Mouse (Mus musculus) lung, embryonic 14.5 days (tissue): Measurements from ENCODE around the gene Atl1. TPM values are rescaled to one million over a fixed set of nuclear protein-coding genes. Genes with fewer than 3 reads are reported as not detected.

Source experiments
- ATAC-seq: fragments of 200-750 bp; cut with Nextera tagmentation; 2 replicates; pipeline ENCODE4 v1.8.0; 2017; ENCODE audit warnings: mild to moderate bottlenecking, moderate TSS enrichment, moderate library complexity; ENCODE audit not compliant: insufficient read depth
- DNase-seq: peaks from one replicate; pipeline ENCODE4 v3.0.0-alpha.2; 2015
- H3K27ac ChIP-seq: fragments of 300-500 bp; sonication (generic); 2 replicates; pipeline ENCODE4 v1.5.1; 2014; ENCODE audit warnings: low read depth, mild to moderate bottlenecking, moderate library complexity
- H3K27me3 ChIP-seq: fragments of 300-500 bp; sonication (generic); 2 replicates; pipeline ENCODE4 v1.6.1; 2014; ENCODE audit warnings: low read length, control low read depth; ENCODE audit not compliant: insufficient read depth
- H3K36me3 ChIP-seq: fragments of 300-500 bp; sonication (generic); 2 replicates; pipeline ENCODE4 v1.6.1; 2014; ENCODE audit warnings: control low read depth; ENCODE audit not compliant: insufficient read depth
- H3K4me1 ChIP-seq: fragments of 300-500 bp; sonication (generic); 2 replicates; pipeline ENCODE4 v1.6.1; 2014; ENCODE audit warnings: antibody characterized with exemption, control low read depth; ENCODE audit not compliant: insufficient read depth
- H3K4me2 ChIP-seq: fragments of 300-500 bp; sonication (generic); 2 replicates; pipeline ENCODE4 v1.6.1; 2014; ENCODE audit warnings: mild to moderate bottlenecking
- H3K4me3 ChIP-seq: fragments of 300-500 bp; sonication (generic); 2 replicates; pipeline ENCODE4 v1.5.1; 2014; ENCODE audit warnings: low read depth, low read length
- H3K9ac ChIP-seq: fragments of 300-500 bp; sonication (generic); 2 replicates; pipeline ENCODE4 v1.6.1; 2014
- H3K9me3 ChIP-seq: fragments of 300-500 bp; sonication (generic); 2 replicates; pipeline ENCODE4 v1.6.1; 2016; ENCODE audit warnings: low read depth, low read length, control low read depth
- CTCF ChIP-seq: IDR thresholded peaks from 2 replicates; pipeline ENCODE4 v1.5.1; 2016; ENCODE audit warnings: antibody characterized with exemption, low read depth
- WGBS: fragments of 180-500 bp; shearing (Covaris S2); extraction: QIAGEN DNeasy Blood & Tissue Kit; methylation state at CpG from one replicate; pipeline ENCODE4 v1.1.7; 2014; 5-methylcytosine and 5-hydroxymethylcytosine counted together
- polyA plus RNA-seq: library from polyadenylated mRNA; unstranded; fragments of >200 nt; fragmentation: Nextera tagmentation; extraction: Ambion mirVana; gene quantifications from 2 replicates; pipeline ENCODE4 v1.2.1, GENCODE M21; 2014

Atl1 gene
- polyA plus RNA-seq, 1 experiment from 2014 or later = 3.2 TPM

GRCm38 (mm10) chr12:69917870-69918269 is 25.5 kb downstream of the Atl1 start:
- DNase-seq (no peak), ATAC-seq (no peak)
- Histone ChIP-seq H3K4me3 (no peak overlapping the region), H3K9ac (no peak overlapping the region), H3K4me2 (no peak overlapping the region), H3K27me3 (no peaks in the 10 kb centered on the region), H3K36me3 (no peaks in the 10 kb centered on the region), H3K9me3 (no peaks in the 10 kb centered on the region), H3K4me1 (no peaks in the 10 kb centered on the region), H3K27ac (no peak overlapping the region)
- no peak for TF ChIP-seq CTCF
- 83% methylated on average over 2 of the region's 2 CpGs for WGBS

GRCm38 (mm10) chr12:69922099-69922498 is 29.7 kb downstream of the Atl1 start:
- H3K4me3 ChIP-seq = no peak overlapping the region
- H3K4me2 ChIP-seq = no peak overlapping the region
- DNase-seq (no peak), ATAC-seq (no peak)
- no peak overlapping the region for H3K27ac ChIP-seq
- no peaks in the 10 kb centered on the region for H3K27me3 ChIP-seq
- no peaks in the 10 kb centered on the region for H3K4me1 ChIP-seq
- no peaks in the 10 kb centered on the region for H3K9me3 ChIP-seq
- WGBS = 56% methylated on average over 1 of the region's 1 CpGs
- H3K36me3 ChIP-seq = no peaks in the 10 kb centered on the region
- no peak overlapping the region for H3K9ac ChIP-seq
- no peak for TF ChIP-seq CTCF

GRCm38 (mm10) chr12:69923128-69923527 is 30.7 kb downstream of the Atl1 start:
- no peak overlapping the region for H3K9ac ChIP-seq
- no peak overlapping the region for H3K4me3 ChIP-seq
- no peaks in the 10 kb centered on the region for H3K27me3 ChIP-seq
- ATAC-seq = no peak
- no peak for TF ChIP-seq CTCF
- H3K36me3 ChIP-seq = no peaks in the 10 kb centered on the region
- no peak overlapping the region for H3K4me2 ChIP-seq
- H3K9me3 ChIP-seq = no peaks in the 10 kb centered on the region
- H3K27ac ChIP-seq = no peak overlapping the region
- no peaks in the 10 kb centered on the region for H3K4me1 ChIP-seq
- no peak for DNase-seq
- WGBS = 70% methylated on average over 3 of the region's 3 CpGs

GRCm38 (mm10) chr12:69923603-69924002 is 31.2 kb downstream of the Atl1 start:
- Histone ChIP-seq H3K4me3 (no peak overlapping the region), H3K27ac (no peak overlapping the region), H3K9me3 (no peaks in the 10 kb centered on the region), H3K4me2 (no peak overlapping the region), H3K4me1 (no peaks in the 10 kb centered on the region), H3K27me3 (no peaks in the 10 kb centered on the region), H3K36me3 (no peaks in the 10 kb centered on the region), H3K9ac (no peak overlapping the region)
- DNase-seq (no peak), ATAC-seq (no peak)
- WGBS = 58% methylated on average over 3 of the region's 3 CpGs
- no peak for TF ChIP-seq CTCF

- Histone ChIP-seq H3K9ac (no peak overlapping the region), H3K4me1 (no peaks in the 10 kb centered on the region), H3K4me3 (no peak overlapping the region), H3K9me3 (no peaks in the 10 kb centered on the region), H3K4me2 (no peak overlapping the region), H3K27ac (no peak overlapping the region), H3K27me3 (no peaks in the 10 kb centered on the region), H3K36me3 (no peaks in the 10 kb centered on the region)
- peak; percentile 76 for TF ChIP-seq CTCF
- peak; percentile 81 for DNase-seq
- 9% methylated on average over 5 of the region's 5 CpGs for WGBS
- ATAC-seq = no peak
These were observed 31.6 kb downstream of the Atl1 start for GRCm38 (mm10) chr12:69924012-69924411.

GRCm38 (mm10) chr12:69926716-69927115 is 34.3 kb downstream of the Atl1 start:
- WGBS = 37% methylated on average over 7 of the region's 7 CpGs
- H3K9ac ChIP-seq = no peak overlapping the region
- peak; percentile 3 for DNase-seq
- no peak for TF ChIP-seq CTCF
- no peak overlapping the region for H3K4me3 ChIP-seq
- H3K4me2 ChIP-seq = no peak overlapping the region
- no peaks in the 10 kb centered on the region for H3K9me3 ChIP-seq
- no peaks in the 10 kb centered on the region for H3K36me3 ChIP-seq
- no peak for ATAC-seq
- H3K27me3 ChIP-seq = no peaks in the 10 kb centered on the region
- H3K27ac ChIP-seq = no peak overlapping the region
- H3K4me1 ChIP-seq = no peaks in the 10 kb centered on the region

GRCm38 (mm10) chr12:69937731-69938130 is 45.3 kb downstream of the Atl1 start:
- no peaks in the 10 kb centered on the region for H3K27me3 ChIP-seq
- DNase-seq = no peak
- no peaks in the 10 kb centered on the region for H3K9me3 ChIP-seq
- H3K36me3 ChIP-seq = no peaks in the 10 kb centered on the region
- no peaks in the 10 kb centered on the region for H3K4me1 ChIP-seq
- no peak overlapping the region for H3K4me2 ChIP-seq
- no peak overlapping the region for H3K4me3 ChIP-seq
- no peak overlapping the region for H3K27ac ChIP-seq
- no peak overlapping the region for H3K9ac ChIP-seq
- no peak for ATAC-seq
- TF ChIP-seq CTCF = no peak
- WGBS = 75% methylated on average over 5 of the region's 5 CpGs

GRCm38 (mm10) chr12:69939291-69939690 is 46.9 kb downstream of the Atl1 start:
- DNase-seq = peak; percentile 20

More at GRCm38 (mm10) chr12:69939291-69939690, 46.9 kb downstream of the Atl1 start:
- no peaks in the 10 kb centered on the region for H3K27me3 ChIP-seq
- 0 out of 2 replicates have a peak, but pooled peaks have one; percentile 17 for TF ChIP-seq CTCF
- H3K4me3 ChIP-seq = no peak overlapping the region
- 57% methylated on average over 2 of the region's 2 CpGs for whole genome bisulfite sequencing
- no peak for ATAC-seq
- H3K9ac ChIP-seq = no peak overlapping the region
- no peak overlapping the region for H3K27ac ChIP-seq
- no peaks in the 10 kb centered on the region for H3K4me1 ChIP-seq
- no peak overlapping the region for H3K4me2 ChIP-seq
- H3K36me3 ChIP-seq = no peaks in the 10 kb centered on the region
- H3K9me3 ChIP-seq = no peaks in the 10 kb centered on the region
